Mouse (Mus musculus) brain, embryonic 14.5 days (tissue): ENCODE data around the gene 8030474K03Rik.

ENCODE experiments used
- CTCF ChIP-seq: fragments of 200-500 bp; IDR thresholded peaks from 2 replicates; pipeline ENCODE4 v1.5.1; 2012; ENCODE audit warnings: inconsistent platforms, mild to moderate bottlenecking, moderate library complexity, borderline replicate concordance; ENCODE audit not compliant: insufficient read depth, insufficient read length; ENCODE audit errors: extremely low read depth
- POLR2A ChIP-seq: fragments of 200-500 bp; IDR thresholded peaks from 2 replicates; pipeline ENCODE4 v1.6.1; 2012; ENCODE audit warnings: mild to moderate bottlenecking, inconsistent platforms, borderline replicate concordance; ENCODE audit not compliant: poor library complexity, insufficient read depth, insufficient read length, severe bottlenecking; ENCODE audit errors: extremely low read depth

GRCm38 (mm10) chrX:101772035-101772434 lies 22.4 kb upstream of the 8030474K03Rik start:
- TF ChIP-seq CTCF (peak; percentile 73; the same call in 1 of the 2 replicates), POLR2A (no peak)
